Mouse (Mus musculus) lung, embryonic 16.5 days (tissue): Measurements from ENCODE around the gene Dock8. TPM values are rescaled to one million over a fixed set of nuclear protein-coding genes. Genes with fewer than 3 reads are reported as not detected.

ENCODE experiments used
- ATAC-seq: fragments of 200-750 bp; cut with Nextera tagmentation; 2 replicates; pipeline ENCODE4 v1.8.0; 2017; ENCODE audit warnings: low read depth, mild to moderate bottlenecking, moderate library complexity
- H3K27ac ChIP-seq: fragments of 300-500 bp; sonication (generic); 2 replicates; pipeline ENCODE4 v1.5.1; 2014; ENCODE audit warnings: mild to moderate bottlenecking, control low read depth, low read length
- H3K27me3 ChIP-seq: fragments of 300-500 bp; sonication (generic); 2 replicates; pipeline ENCODE4 v1.6.1; 2014; ENCODE audit warnings: low read depth, low read length, mixed read lengths; ENCODE audit not compliant: control insufficient read depth, insufficient read depth
- H3K36me3 ChIP-seq: fragments of 300-500 bp; sonication (generic); 2 replicates; pipeline ENCODE4 v1.6.1; 2014; ENCODE audit warnings: low read length; ENCODE audit not compliant: control insufficient read depth, insufficient read depth
- H3K4me1 ChIP-seq: fragments of 300-500 bp; sonication (generic); replicated peaks from 2 replicates; pipeline ENCODE4 v1.6.1; 2014; ENCODE audit warnings: low read length, mixed read lengths; ENCODE audit not compliant: control insufficient read depth, insufficient read depth
- H3K4me2 ChIP-seq: fragments of 300-500 bp; sonication (generic); 2 replicates; pipeline ENCODE4 v1.6.1; 2014; ENCODE audit warnings: low read depth, low read length, control low read depth
- H3K4me3 ChIP-seq: fragments of 300-500 bp; sonication (generic); 2 replicates; pipeline ENCODE4 v1.5.1; 2014; ENCODE audit warnings: mild to moderate bottlenecking, low read length, control low read depth
- H3K9ac ChIP-seq: fragments of 300-500 bp; sonication (generic); 2 replicates; pipeline ENCODE4 v1.6.1; 2014; ENCODE audit warnings: low read length, control low read depth
- H3K9me3 ChIP-seq: fragments of 300-500 bp; sonication (generic); 2 replicates; pipeline ENCODE4 v1.6.1; 2016; ENCODE audit warnings: low read length; ENCODE audit not compliant: control insufficient read depth
- WGBS: fragments of 180-500 bp; shearing (Covaris S2); extraction: QIAGEN DNeasy Blood & Tissue Kit; methylation state at CpG from one replicate; pipeline ENCODE4 v1.1.7; 2014; 5-methylcytosine and 5-hydroxymethylcytosine counted together
- polyA plus RNA-seq: library from polyadenylated mRNA; unstranded; fragments of >200 nt; fragmentation: Nextera tagmentation; extraction: Ambion mirVana; gene quantifications from 2 replicates; pipeline ENCODE4 v1.2.1, GENCODE M21; 2015

The Dock8 gene
- polyA plus RNA-seq, 1 experiment from 2014 or later: 3.9 TPM

DNA sequence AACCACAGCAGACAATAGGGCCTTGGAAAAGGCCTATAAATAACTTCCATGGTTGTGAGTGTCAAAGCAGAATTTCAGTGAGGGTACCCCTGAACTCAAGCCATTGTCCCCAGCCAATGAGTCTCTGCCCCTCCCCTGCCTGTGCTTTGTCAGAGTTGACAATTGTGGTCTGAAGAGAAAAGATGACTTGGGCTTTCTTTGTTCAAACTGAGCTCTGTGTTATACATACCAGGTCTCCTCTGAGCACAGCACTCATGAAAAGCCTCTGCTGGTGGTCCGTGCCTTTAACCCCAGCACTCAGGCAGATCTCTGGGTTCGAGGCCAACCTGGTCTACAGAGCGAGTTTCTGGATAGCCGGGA, 231.6 kb downstream of the Dock8 start:
- 64% methylated on average over 4 of the region's 4 CpGs for WGBS
- H3K9me3 ChIP-seq: no peaks in the 10 kb centered on the region
- H3K4me2 ChIP-seq: no peak overlapping the region
- no peak overlapping the region for H3K4me3 ChIP-seq
- H3K36me3 ChIP-seq: no peaks in the 10 kb centered on the region
- no peaks in the 10 kb centered on the region for H3K4me1 ChIP-seq
- no peak overlapping the region for H3K9ac ChIP-seq
- no peak overlapping the region for H3K27ac ChIP-seq
- H3K27me3 ChIP-seq: peaks cover 3% of the 10 kb centered on the region
- no peak for ATAC-seq

DNA sequence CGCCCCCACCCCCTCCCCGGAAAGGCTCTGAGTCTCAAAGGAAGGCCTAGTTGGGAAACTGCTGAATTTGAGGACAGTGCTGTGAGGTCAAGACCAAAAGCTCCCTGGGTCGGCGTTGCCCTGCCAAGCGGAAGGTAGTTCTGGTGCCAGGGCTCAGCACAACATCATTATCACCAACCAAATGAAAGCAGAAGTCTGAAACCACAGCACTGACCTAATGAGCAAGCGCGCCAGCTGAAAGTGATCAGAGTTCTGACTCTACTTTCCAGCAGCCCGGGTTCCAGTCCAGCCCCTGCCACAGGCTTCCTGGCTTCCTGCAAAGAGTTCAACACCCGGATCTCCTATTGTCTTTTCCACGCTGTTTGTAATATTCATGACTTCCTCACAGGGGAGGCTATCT, 232.7 kb downstream of the Dock8 start:
- Histone ChIP-seq H3K4me1 (no peaks in the 10 kb centered on the region), H3K9me3 (no peaks in the 10 kb centered on the region), H3K27me3 (peaks cover 5% of the 10 kb centered on the region), H3K9ac (no peak overlapping the region), H3K4me2 (no peak overlapping the region), H3K4me3 (no peak overlapping the region), H3K27ac (no peak overlapping the region), H3K36me3 (no peaks in the 10 kb centered on the region)
- ATAC-seq: no peak
- 61% methylated on average over 10 of the region's 10 CpGs for WGBS

DNA sequence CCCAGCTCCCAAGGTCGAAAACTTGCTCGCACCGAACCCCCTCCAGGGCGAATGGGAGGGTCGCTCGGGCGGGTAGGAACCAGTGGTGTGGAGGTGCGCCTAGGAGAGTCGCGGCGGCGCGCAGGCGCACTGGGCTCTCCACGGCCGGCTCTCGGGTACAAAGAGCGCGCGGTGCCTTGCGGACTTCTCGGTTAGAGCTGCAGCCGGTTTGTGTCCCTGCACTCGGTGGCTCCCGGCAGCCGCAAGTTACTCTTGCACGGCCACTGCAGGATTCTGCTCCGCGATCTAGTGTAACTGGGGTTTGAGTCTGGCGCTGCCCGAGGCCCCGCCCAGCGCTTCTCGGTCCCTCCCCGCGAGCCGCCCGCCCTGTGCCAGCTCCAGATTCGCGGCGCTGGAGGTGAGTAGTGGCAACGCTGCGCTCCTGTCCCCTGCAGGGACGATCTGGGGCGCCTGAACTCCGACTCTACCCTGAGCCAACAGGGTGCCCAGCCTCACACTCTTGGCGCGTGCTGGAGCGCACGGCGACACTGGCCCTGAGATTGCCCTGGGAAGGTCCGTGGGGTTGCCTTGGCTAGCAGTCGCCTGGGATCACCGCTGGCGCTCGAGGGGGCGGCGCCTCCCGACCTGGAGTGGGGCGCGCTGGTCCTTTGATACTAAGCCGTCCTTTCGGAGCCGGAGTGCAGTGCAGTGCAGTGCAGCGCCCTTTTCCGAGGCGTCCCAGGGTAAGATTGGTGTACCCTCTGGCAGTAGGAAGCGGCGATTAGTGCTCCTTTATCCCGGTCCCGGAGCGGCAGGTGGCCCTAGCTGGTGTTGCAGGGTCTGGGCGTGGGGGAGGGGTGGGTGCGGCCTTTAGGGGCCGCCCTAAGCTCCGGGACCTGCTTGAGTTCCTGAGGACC, 237.5 kb downstream of the Dock8 start, which contains the start of gene Kank1:
Kank1 (plus strand) TSS at position 380 of the 896 bp plus-strand sequence.
- ATAC-seq: peak; percentile 87

DNA sequence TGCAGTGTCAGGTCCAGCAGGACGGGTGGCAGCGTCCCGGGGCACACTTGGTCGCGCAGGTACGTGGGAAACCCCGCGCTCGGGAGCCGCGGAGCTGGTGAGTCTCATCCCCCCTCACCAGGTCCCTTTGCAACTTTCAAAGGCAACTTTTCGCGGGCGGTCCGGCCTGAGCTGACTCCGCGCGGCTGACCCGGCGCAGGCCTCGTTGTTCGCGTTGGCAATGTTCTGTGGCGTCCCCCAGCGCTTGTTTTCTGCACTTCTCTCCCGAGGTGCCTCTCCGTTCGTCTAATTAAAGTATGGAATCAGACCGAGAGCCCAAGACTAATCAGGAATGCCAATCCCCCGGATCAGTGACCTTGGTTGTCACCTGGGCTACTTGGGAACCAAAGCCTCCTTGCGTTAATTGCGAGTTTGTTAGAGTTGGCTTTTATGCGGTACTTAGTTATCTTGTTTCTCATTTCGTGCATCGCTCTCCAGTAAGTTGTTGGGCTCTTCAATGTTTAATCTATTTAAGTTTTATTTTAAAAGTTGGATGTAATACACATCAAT, 238.2 kb downstream of the Dock8 start:
- peak overlapping the region; percentile 82 for H3K4me2 ChIP-seq
- H3K4me3 ChIP-seq: peak overlapping the region; percentile 78
- H3K9me3 ChIP-seq: no peaks in the 10 kb centered on the region
- peaks cover 17% of the 10 kb centered on the region for H3K27me3 ChIP-seq
- ATAC-seq: peak; percentile 49; the same call in 1 of the 2 replicates
- WGBS: 1% methylated on average over 35 of the region's 35 CpGs
- H3K36me3 ChIP-seq: no peaks in the 10 kb centered on the region
- H3K27ac ChIP-seq: 0 out of 2 replicates have a peak overlapping the region, but pooled peaks have one; percentile 8
- 0 out of 2 replicates have a peak, but pooled peaks cover 5% of the 10 kb centered on the region for H3K4me1 ChIP-seq
- H3K9ac ChIP-seq: peak overlapping the region; percentile 71

More for the DNA sequence above, 237.5 kb downstream of the Dock8 start, which contains the start of gene Kank1:
- Histone ChIP-seq H3K36me3 (no peaks in the 10 kb centered on the region), H3K9me3 (no peaks in the 10 kb centered on the region), H3K27ac (peak within 1 kb of the TSS; percentile 32), H3K4me2 (peak within 1 kb of the TSS; percentile 82), H3K27me3 (peaks cover 17% of the 10 kb centered on the region), H3K4me3 (peak within 1 kb of the TSS; percentile 78), H3K9ac (peak within 1 kb of the TSS; percentile 71), H3K4me1 (0 out of 2 replicates have a peak, but pooled peaks cover 5% of the 10 kb centered on the region)
- WGBS: under 1% methylated on average over 74 of the region's 76 CpGs

DNA sequence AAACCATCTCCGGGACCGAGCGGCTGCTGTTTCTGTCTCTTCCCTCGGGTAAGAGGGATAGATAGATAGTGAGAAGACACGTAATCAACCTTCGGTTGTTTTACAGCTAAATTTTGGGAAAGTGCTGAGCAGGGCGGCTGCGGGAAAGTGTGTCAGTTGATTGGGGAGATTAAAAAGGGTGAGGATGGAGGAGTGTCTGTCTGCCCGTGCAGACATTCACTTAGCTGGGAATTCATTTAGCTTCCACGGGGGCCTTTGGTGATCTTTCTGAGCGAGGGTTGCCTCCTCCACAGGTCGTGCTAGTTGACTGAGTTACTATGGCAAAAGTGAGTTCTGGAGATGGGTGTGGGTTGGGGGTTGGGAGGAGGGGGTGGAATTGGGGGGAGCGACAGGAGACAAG, 238.8 kb downstream of the Dock8 start:
- no peak for ATAC-seq
- H3K9ac ChIP-seq: no peak overlapping the region
- H3K9me3 ChIP-seq: no peaks in the 10 kb centered on the region
- H3K36me3 ChIP-seq: no peaks in the 10 kb centered on the region
- 5% methylated on average over 13 of the region's 13 CpGs for WGBS
- H3K27ac ChIP-seq: no peak overlapping the region
- H3K4me2 ChIP-seq: peak overlapping the region; percentile 82
- peaks cover 17% of the 10 kb centered on the region for H3K27me3 ChIP-seq
- H3K4me3 ChIP-seq: peak overlapping the region; percentile 78
- H3K4me1 ChIP-seq: 0 out of 2 replicates have a peak, but pooled peaks cover 5% of the 10 kb centered on the region

DNA sequence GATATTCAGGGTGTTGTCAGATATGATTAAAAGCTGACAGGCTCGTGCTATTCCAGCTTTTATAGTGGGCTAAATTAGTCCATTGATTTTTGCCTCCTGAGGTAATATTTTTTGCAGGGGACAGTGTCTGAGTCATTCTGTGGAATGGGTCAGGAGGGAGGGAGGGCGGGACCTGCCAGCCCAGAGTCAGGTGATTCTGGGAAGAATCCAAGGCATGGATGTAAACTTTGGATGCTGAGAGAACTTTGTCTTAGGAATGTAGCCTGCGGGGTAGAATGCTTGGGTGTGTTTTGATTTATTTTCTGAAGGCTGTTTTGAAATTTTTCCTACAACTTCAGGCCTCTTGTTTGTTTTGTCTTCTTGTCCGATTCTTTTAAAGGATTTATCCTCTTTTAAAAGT, 244.2 kb downstream of the Dock8 start:
- H3K4me1 ChIP-seq: peaks cover 3% of the 10 kb centered on the region; the same call in 1 of the 2 replicates
- WGBS: 62% methylated on average over 4 of the region's 4 CpGs
- no peak for ATAC-seq

DNA sequence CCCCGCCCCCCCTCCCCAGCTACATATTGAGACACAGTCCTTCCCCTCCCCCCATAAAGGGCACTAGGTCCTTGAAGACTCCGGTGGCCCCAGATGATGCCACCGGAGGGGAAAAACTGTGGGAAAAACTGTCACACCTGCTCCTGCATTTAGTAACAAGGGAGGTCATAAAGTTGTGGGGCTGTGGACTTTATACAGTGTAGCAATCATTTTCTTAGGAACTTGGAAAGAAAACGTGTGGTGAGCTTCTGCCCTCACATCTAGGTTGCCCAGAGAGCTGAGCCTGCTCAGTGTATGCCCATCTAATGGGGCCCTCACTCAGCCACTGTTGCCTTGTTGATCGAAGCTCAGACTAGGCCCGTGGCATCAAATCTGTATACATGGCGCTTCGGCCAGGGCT, 246.7 kb downstream of the Dock8 start:
- Histone ChIP-seq H3K36me3 (no peaks in the 10 kb centered on the region), H3K4me3 (no peak overlapping the region), H3K4me1 (peaks cover 3% of the 10 kb centered on the region; the same call in 1 of the 2 replicates), H3K9ac (no peak overlapping the region), H3K27me3 (no peaks in the 10 kb centered on the region), H3K9me3 (no peaks in the 10 kb centered on the region), H3K4me2 (no peak overlapping the region), H3K27ac (no peak overlapping the region)
- ATAC-seq: no peak
- 92% methylated on average over 8 of the region's 8 CpGs for WGBS

More for the DNA sequence above, 244.2 kb downstream of the Dock8 start:
- H3K4me3 ChIP-seq: no peak overlapping the region
- H3K36me3 ChIP-seq: no peaks in the 10 kb centered on the region
- peaks cover 3% of the 10 kb centered on the region for H3K27me3 ChIP-seq
- no peak overlapping the region for H3K4me2 ChIP-seq
- no peak overlapping the region for H3K27ac ChIP-seq
- no peaks in the 10 kb centered on the region for H3K9me3 ChIP-seq
- H3K9ac ChIP-seq: no peak overlapping the region

DNA sequence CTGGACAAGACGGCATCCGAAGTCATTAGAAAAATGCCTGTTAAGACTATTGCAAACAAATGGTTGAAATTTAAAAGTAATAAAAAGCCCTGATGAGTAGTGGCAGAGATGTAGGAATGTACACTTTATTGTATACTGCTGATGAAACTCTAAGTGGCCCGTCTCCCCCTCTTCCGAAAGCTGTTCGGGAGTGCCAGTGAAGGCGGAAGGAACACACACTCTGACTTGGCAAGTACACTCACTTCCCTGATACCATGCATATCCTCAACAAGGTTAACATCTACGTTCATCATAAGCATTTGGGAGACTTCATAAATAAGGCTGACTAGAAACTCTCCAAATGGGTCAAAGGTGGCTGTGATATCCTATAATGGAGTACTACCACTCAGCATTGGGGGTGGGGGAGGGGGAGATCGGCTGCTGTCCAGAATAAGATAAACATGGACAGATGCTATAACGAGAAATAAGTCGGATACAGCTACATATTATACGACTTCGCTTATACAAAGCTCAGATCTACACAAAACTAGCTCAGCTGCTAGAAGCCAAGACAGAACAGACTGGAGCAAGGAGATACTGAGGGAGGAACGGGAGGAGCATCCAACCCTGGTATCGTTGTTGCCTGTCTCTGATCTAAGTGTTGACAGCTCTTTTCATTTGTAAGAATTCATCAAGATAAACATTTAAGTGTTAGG, 248.7 kb downstream of the Dock8 start:
- WGBS: 46% methylated on average over 14 of the region's 14 CpGs
- H3K9me3 ChIP-seq: no peaks in the 10 kb centered on the region
- peaks cover 3% of the 10 kb centered on the region; the same call in 1 of the 2 replicates for H3K4me1 ChIP-seq
- no peak overlapping the region for H3K9ac ChIP-seq
- peak; percentile 77 for ATAC-seq
- no peak overlapping the region for H3K4me2 ChIP-seq
- H3K27ac ChIP-seq: no peak overlapping the region
- H3K27me3 ChIP-seq: no peaks in the 10 kb centered on the region
- no peaks in the 10 kb centered on the region for H3K36me3 ChIP-seq
- no peak overlapping the region for H3K4me3 ChIP-seq

DNA sequence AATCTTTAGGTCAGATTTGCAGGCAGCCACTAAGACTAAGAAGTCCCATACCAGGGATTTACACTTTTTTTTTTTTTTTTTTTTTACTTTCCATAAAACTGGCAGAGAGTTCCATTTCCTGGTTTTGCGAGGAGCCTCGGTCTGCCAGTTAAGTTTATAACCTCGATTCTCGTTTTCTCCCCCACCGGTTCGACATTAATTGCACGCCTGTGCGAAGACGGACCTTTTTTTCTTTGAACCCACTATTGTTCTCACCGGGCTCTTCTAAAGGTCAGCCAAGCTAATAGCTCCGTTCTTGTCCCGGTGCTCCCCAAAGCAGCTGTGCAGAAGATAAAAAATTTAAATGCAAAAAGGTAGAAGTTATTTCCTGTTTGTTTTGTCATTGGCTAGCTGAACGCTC, 249.9 kb downstream of the Dock8 start:
- Histone ChIP-seq H3K4me3 (no peak overlapping the region), H3K36me3 (no peaks in the 10 kb centered on the region), H3K27ac (no peak overlapping the region), H3K27me3 (no peaks in the 10 kb centered on the region), H3K4me2 (no peak overlapping the region), H3K4me1 (peaks cover 3% of the 10 kb centered on the region; the same call in 1 of the 2 replicates), H3K9me3 (no peaks in the 10 kb centered on the region), H3K9ac (no peak overlapping the region)
- WGBS: 64% methylated on average over 13 of the region's 13 CpGs
- no peak for ATAC-seq
